Mouse (Mus musculus): Measurements from ENCODE around the gene Crybg2.

Gene Crybg2

GRCm38 (mm10) chr4:134060135-134060865 is at the start of gene Crybg2:
Crybg2 (plus strand) TSS chr4:134060815.
- no peak for DNase-seq

- no peak for DNase-seq
Observed at GRCm38 (mm10) chr4:134011450-134012414, 48.9 kb upstream of the Crybg2 start.

- DNase-seq = no peak
Observed at GRCm38 (mm10) chr4:134012858-134013528, 47.6 kb upstream of the Crybg2 start.

- no peak for DNase-seq
Observed at GRCm38 (mm10) chr4:134016208-134016607, 44.4 kb upstream of the Crybg2 start.

GRCm38 (mm10) chr4:134016767-134017166 is 43.8 kb upstream of the Crybg2 start:
- DNase-seq = no peak

GRCm38 (mm10) chr4:134017201-134017865 is 43.3 kb upstream of the Crybg2 start:
- no peak for DNase-seq

GRCm38 (mm10) chr4:134018038-134018778 is 42.4 kb upstream of the Crybg2 start:
- no peak for DNase-seq

GRCm38 (mm10) chr4:134018779-134019145 is 41.9 kb upstream of the Crybg2 start, which contains the start of gene Lin28a:
Lin28a (minus strand) TSS chr4:134018841.
- no peak for DNase-seq

- no peak for DNase-seq
Observed at GRCm38 (mm10) chr4:134019210-134019609, 41.4 kb upstream of the Crybg2 start.

GRCm38 (mm10) chr4:134019641-134020351 is 40.8 kb upstream of the Crybg2 start:
- peak; percentile 80 to 81 for DNase-seq

- peak in 1 of 2 experiments; percentile 25 for DNase-seq
Observed at GRCm38 (mm10) chr4:134020621-134021020, 40.0 kb upstream of the Crybg2 start.

- DNase-seq = no peak
Observed at GRCm38 (mm10) chr4:134025802-134026201, 34.8 kb upstream of the Crybg2 start.

- peak; percentile 84 to 88 for DNase-seq
Observed at GRCm38 (mm10) chr4:134035953-134036352, 24.7 kb upstream of the Crybg2 start.

GRCm38 (mm10) chr4:134041317-134042123 is 19.1 kb upstream of the Crybg2 start:
- no peak for DNase-seq

GRCm38 (mm10) chr4:134043041-134043440 is 17.6 kb upstream of the Crybg2 start:
- no peak for DNase-seq

- no peak for DNase-seq
Observed at GRCm38 (mm10) chr4:134047648-134048047, 13.0 kb upstream of the Crybg2 start.

GRCm38 (mm10) chr4:134051912-134052311 is 8.7 kb upstream of the Crybg2 start:
- DNase-seq = no peak

- DNase-seq = peak; percentile 55 to 77
Observed at GRCm38 (mm10) chr4:134052560-134052959, 8.1 kb upstream of the Crybg2 start.

- DNase-seq = no peak
Observed at GRCm38 (mm10) chr4:134053538-134053937, 7.1 kb upstream of the Crybg2 start, which contains the start of gene Zfp683. Zfp683 (plus strand) TSS chr4:134053838.

- DNase-seq = no peak
Observed at GRCm38 (mm10) chr4:134058166-134058715, 2.4 kb upstream of the Crybg2 start.

Measured in cerebellum, postnatal 36 days (tissue).